Mouse (Mus musculus) skeletal muscle tissue, adult 2 months (tissue): ENCODE data around the gene Gm14393.
"Not testable (repeated sequence)": the region's sequence is repeated elsewhere in the genome, so short reads cannot be mapped to it uniquely, and the experiment has no call there.

Experiments
- DNase-seq: peaks from one replicate; pipeline ENCODE4 v3.0.0-alpha.2; 2012; ENCODE audit warnings: low read depth, low spot score

Gene Gm14393

GRCm38 (mm10) chr2:175067681-175068261 lies at the start of gene Gm14393:
Gm14393 (minus strand) TSS chr2:175067781.
- DNase-seq = not testable (repeated sequence)

GRCm38 (mm10) chr2:175044268-175044667 lies 23.3 kb downstream of the Gm14393 start:
- DNase-seq = not testable (repeated sequence)
